Mouse (Mus musculus): ENCODE results near the gene Dpp9. TPM values are rescaled to one million over a fixed set of nuclear protein-coding genes. Genes with fewer than 3 reads are reported as not detected.

Gene Dpp9
- polyA plus RNA-seq, 1 experiment from 2014 or later: 19.6 TPM

GRCm38 (mm10) chr17:56206986-56207674, 11.6 kb downstream of the Dpp9 start:
- 61% methylated on average over 6 of the region's 6 CpGs for WGBS (ENCODE audit: insufficient replicate concordance)
- no peaks in the 10 kb centered on the region for H3K27me3 ChIP-seq
- H3K4me1 ChIP-seq (replicated peaks): peaks cover 33% of the 10 kb centered on the region
- no peak overlapping the region for H3K9ac ChIP-seq
- no peak overlapping the region for H3K4me3 ChIP-seq (replicated peaks)
- H3K4me2 ChIP-seq: no peak overlapping the region
- no peak for ATAC-seq (ENCODE audit: insufficient read depth)
- no peaks in the 10 kb centered on the region for H3K9me3 ChIP-seq (replicated peaks)
- peak overlapping the region; percentile 65 for H3K27ac ChIP-seq (replicated peaks)
- H3K36me3 ChIP-seq (replicated peaks): peaks cover 82% of the 10 kb centered on the region

- peaks cover 30% of the 10 kb centered on the region for H3K4me1 ChIP-seq (replicated peaks)
- 72% methylated on average over 10 of the region's 10 CpGs for WGBS (ENCODE audit: insufficient replicate concordance)
- no peaks in the 10 kb centered on the region for H3K27me3 ChIP-seq
- H3K27ac ChIP-seq (replicated peaks): peak overlapping the region; percentile 65
- peak; percentile 74 for ATAC-seq (ENCODE audit: insufficient read depth)
- H3K4me3 ChIP-seq (replicated peaks): no peak overlapping the region
- no peaks in the 10 kb centered on the region for H3K9me3 ChIP-seq (replicated peaks)
- no peak overlapping the region for H3K9ac ChIP-seq
- peaks cover 86% of the 10 kb centered on the region for H3K36me3 ChIP-seq (replicated peaks)
- H3K4me2 ChIP-seq: no peak overlapping the region
Measured at GRCm38 (mm10) chr17:56206276-56206884, 12.3 kb downstream of the Dpp9 start.

GRCm38 (mm10) chr17:56203729-56204128, 15.0 kb downstream of the Dpp9 start:
- 62% methylated on average over 3 of the region's 3 CpGs for WGBS (ENCODE audit: insufficient replicate concordance)
- Histone ChIP-seq H3K27me3 (no peaks in the 10 kb centered on the region), H3K4me1 (replicated peaks) (peaks cover 26% of the 10 kb centered on the region), H3K4me3 (replicated peaks) (no peak overlapping the region), H3K36me3 (replicated peaks) (peaks cover 77% of the 10 kb centered on the region), H3K9ac (no peak overlapping the region), H3K9me3 (replicated peaks) (no peaks in the 10 kb centered on the region), H3K4me2 (no peak overlapping the region), H3K27ac (replicated peaks) (no peak overlapping the region)
- no peak for ATAC-seq (ENCODE audit: insufficient read depth)

- no peak overlapping the region for H3K4me2 ChIP-seq
- peaks cover 84% of the 10 kb centered on the region for H3K36me3 ChIP-seq (replicated peaks)
- H3K9ac ChIP-seq: no peak overlapping the region
- ATAC-seq (ENCODE audit: insufficient read depth): no peak
- no peak overlapping the region for H3K27ac ChIP-seq (replicated peaks)
- H3K9me3 ChIP-seq (replicated peaks): no peaks in the 10 kb centered on the region
- WGBS (ENCODE audit: insufficient replicate concordance): 83% methylated on average over 8 of the region's 8 CpGs
- no peak overlapping the region for H3K4me3 ChIP-seq (replicated peaks)
- H3K27me3 ChIP-seq: no peaks in the 10 kb centered on the region
- H3K4me1 ChIP-seq (replicated peaks): peaks cover 14% of the 10 kb centered on the region
Measured at GRCm38 (mm10) chr17:56202476-56202875, 16.2 kb downstream of the Dpp9 start.

- Histone ChIP-seq H3K36me3 (replicated peaks) (peaks cover 90% of the 10 kb centered on the region), H3K9ac (no peak overlapping the region), H3K27me3 (no peaks in the 10 kb centered on the region), H3K4me2 (no peak overlapping the region), H3K9me3 (replicated peaks) (no peaks in the 10 kb centered on the region), H3K4me3 (replicated peaks) (no peak overlapping the region), H3K27ac (replicated peaks) (no peak overlapping the region), H3K4me1 (replicated peaks) (peaks cover 6% of the 10 kb centered on the region)
- no peak for ATAC-seq (ENCODE audit: insufficient read depth)
- 61% methylated on average over 3 of the region's 3 CpGs for WGBS (ENCODE audit: insufficient replicate concordance)
Measured at GRCm38 (mm10) chr17:56201642-56202041, 17.1 kb downstream of the Dpp9 start.

GRCm38 (mm10) chr17:56200586-56200985, 18.1 kb downstream of the Dpp9 start:
- Histone ChIP-seq H3K4me3 (replicated peaks) (no peak overlapping the region), H3K9ac (no peak overlapping the region), H3K27me3 (no peaks in the 10 kb centered on the region), H3K4me2 (no peak overlapping the region), H3K27ac (replicated peaks) (no peak overlapping the region), H3K4me1 (replicated peaks) (no peaks in the 10 kb centered on the region), H3K9me3 (replicated peaks) (no peaks in the 10 kb centered on the region), H3K36me3 (replicated peaks) (peaks cover 90% of the 10 kb centered on the region)
- ATAC-seq (ENCODE audit: insufficient read depth): no peak
- 73% methylated on average over 9 of the region's 9 CpGs for WGBS (ENCODE audit: insufficient replicate concordance)

GRCm38 (mm10) chr17:56196860-56197259, 21.8 kb downstream of the Dpp9 start:
- 70% methylated on average over 2 of the region's 2 CpGs for WGBS (ENCODE audit: insufficient replicate concordance)

GRCm38 (mm10) chr17:56194765-56195164, 23.9 kb downstream of the Dpp9 start:
- peak; percentile 66 for ATAC-seq (ENCODE audit: insufficient read depth)
- H3K4me1 ChIP-seq (replicated peaks): no peaks in the 10 kb centered on the region
- peaks cover 84% of the 10 kb centered on the region for H3K36me3 ChIP-seq (replicated peaks)
- no peak overlapping the region for H3K4me2 ChIP-seq
- no peak overlapping the region for H3K9ac ChIP-seq
- H3K27ac ChIP-seq (replicated peaks): no peak overlapping the region
- 73% methylated on average over 13 of the region's 13 CpGs for WGBS (ENCODE audit: insufficient replicate concordance)
- no peaks in the 10 kb centered on the region for H3K27me3 ChIP-seq
- no peak overlapping the region for H3K4me3 ChIP-seq (replicated peaks)
- no peaks in the 10 kb centered on the region for H3K9me3 ChIP-seq (replicated peaks)

More at GRCm38 (mm10) chr17:56196860-56197259, 21.8 kb downstream of the Dpp9 start:
- Histone ChIP-seq H3K27ac (replicated peaks) (no peak overlapping the region), H3K4me3 (replicated peaks) (no peak overlapping the region), H3K4me1 (replicated peaks) (no peaks in the 10 kb centered on the region), H3K4me2 (no peak overlapping the region), H3K9me3 (replicated peaks) (no peaks in the 10 kb centered on the region), H3K9ac (no peak overlapping the region), H3K36me3 (replicated peaks) (peaks cover 82% of the 10 kb centered on the region), H3K27me3 (no peaks in the 10 kb centered on the region)
- no peak for ATAC-seq (ENCODE audit: insufficient read depth)

GRCm38 (mm10) chr17:56194357-56194756, 24.3 kb downstream of the Dpp9 start:
- Histone ChIP-seq H3K9me3 (replicated peaks) (no peaks in the 10 kb centered on the region), H3K27ac (replicated peaks) (no peak overlapping the region), H3K36me3 (replicated peaks) (peaks cover 88% of the 10 kb centered on the region), H3K4me1 (replicated peaks) (no peaks in the 10 kb centered on the region), H3K4me2 (no peak overlapping the region), H3K9ac (no peak overlapping the region), H3K27me3 (no peaks in the 10 kb centered on the region), H3K4me3 (replicated peaks) (no peak overlapping the region)
- 76% methylated on average over 12 of the region's 12 CpGs for WGBS (ENCODE audit: insufficient replicate concordance)
- 0 out of 2 replicates have a peak, but pooled peaks have one; percentile 4 for ATAC-seq (ENCODE audit: insufficient read depth)

GRCm38 (mm10) chr17:56191266-56191665, 27.4 kb downstream of the Dpp9 start:
- WGBS (ENCODE audit: insufficient replicate concordance): 68% methylated on average over 6 of the region's 6 CpGs
- peaks cover 84% of the 10 kb centered on the region for H3K36me3 ChIP-seq (replicated peaks)
- no peaks in the 10 kb centered on the region for H3K27me3 ChIP-seq
- H3K27ac ChIP-seq (replicated peaks): no peak overlapping the region
- no peak overlapping the region for H3K4me3 ChIP-seq (replicated peaks)
- no peaks in the 10 kb centered on the region for H3K9me3 ChIP-seq (replicated peaks)
- no peak overlapping the region for H3K4me2 ChIP-seq
- no peak overlapping the region for H3K9ac ChIP-seq
- H3K4me1 ChIP-seq (replicated peaks): no peaks in the 10 kb centered on the region
- ATAC-seq (ENCODE audit: insufficient read depth): no peak

GRCm38 (mm10) chr17:56185281-56186141, 33.2 kb downstream of the Dpp9 start:
- H3K27ac ChIP-seq (replicated peaks): 0 out of 2 replicates have a peak overlapping the region, but pooled peaks have one; percentile 11
- peaks cover 38% of the 10 kb centered on the region for H3K4me1 ChIP-seq (replicated peaks)
- H3K36me3 ChIP-seq (replicated peaks): peaks cover 57% of the 10 kb centered on the region
- H3K9me3 ChIP-seq (replicated peaks): no peaks in the 10 kb centered on the region
- H3K9ac ChIP-seq: no peak overlapping the region
- H3K27me3 ChIP-seq: no peaks in the 10 kb centered on the region
- H3K4me2 ChIP-seq: no peak overlapping the region
- 55% methylated on average over 11 of the region's 11 CpGs for WGBS (ENCODE audit: insufficient replicate concordance)
- H3K4me3 ChIP-seq (replicated peaks): no peak overlapping the region
- ATAC-seq (ENCODE audit: insufficient read depth): no peak

Measured in liver, embryonic 15.5 days (tissue).